Mouse (Mus musculus) megakaryocyte, embryonic 14.5 days (primary cell): Measurements from ENCODE around the gene Hnf1a.

Experiments used
- FLI1 ChIP-seq: IDR thresholded peaks from 2 replicates; pipeline ENCODE4 v1.6.1; 2012; ENCODE audit warnings: low read length, inconsistent platforms, mixed read lengths
- GATA1 ChIP-seq: IDR thresholded peaks from 3 replicates; pipeline ENCODE4 v1.6.1; 2012; ENCODE audit warnings: mixed read lengths, low read length, inconsistent platforms, borderline replicate concordance

DNA sequence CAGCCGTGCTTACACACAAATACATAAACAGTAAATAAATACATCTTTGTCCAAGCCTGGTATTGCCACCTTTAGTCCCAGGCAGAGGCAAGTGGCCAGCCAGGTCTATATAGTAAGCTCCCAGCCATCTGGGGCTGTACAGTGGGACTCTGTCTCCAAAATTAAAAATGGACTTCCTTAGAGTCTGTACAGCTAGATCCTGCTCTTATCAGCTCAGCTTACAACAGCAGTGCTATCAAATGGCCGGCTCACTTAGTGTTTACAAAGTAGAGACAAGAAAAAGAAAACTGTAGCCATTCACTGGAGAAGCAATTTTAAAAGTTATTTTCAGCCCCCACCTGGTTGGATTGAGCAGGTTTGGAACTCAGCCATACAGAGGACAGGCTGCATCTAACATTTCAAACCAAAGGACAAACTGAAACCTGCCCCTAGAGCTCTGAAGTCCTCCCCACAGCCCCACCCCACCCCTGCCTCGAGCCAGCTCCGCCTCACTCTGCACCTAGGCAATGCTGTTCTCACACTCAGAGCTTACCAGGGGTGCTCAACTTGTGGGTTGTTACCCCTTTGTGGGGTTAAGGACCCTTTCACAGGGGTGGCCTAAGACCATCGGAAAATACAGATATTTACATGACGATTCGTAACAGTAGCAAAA, 6.5 kb downstream of the Hnf1a start:
- TF ChIP-seq GATA1 (no peak), FLI1 (no peak)
